Mouse (Mus musculus): ENCODE measurements around the gene Gripap1.
A peak's percentile ranks its signal among the peaks of the same experiment; 100 is the strongest.
"Not testable (repeated sequence)": the region's sequence is repeated elsewhere in the genome, so short reads cannot be mapped to it uniquely, and the experiment has no call there.

Gripap1 gene

DNA sequence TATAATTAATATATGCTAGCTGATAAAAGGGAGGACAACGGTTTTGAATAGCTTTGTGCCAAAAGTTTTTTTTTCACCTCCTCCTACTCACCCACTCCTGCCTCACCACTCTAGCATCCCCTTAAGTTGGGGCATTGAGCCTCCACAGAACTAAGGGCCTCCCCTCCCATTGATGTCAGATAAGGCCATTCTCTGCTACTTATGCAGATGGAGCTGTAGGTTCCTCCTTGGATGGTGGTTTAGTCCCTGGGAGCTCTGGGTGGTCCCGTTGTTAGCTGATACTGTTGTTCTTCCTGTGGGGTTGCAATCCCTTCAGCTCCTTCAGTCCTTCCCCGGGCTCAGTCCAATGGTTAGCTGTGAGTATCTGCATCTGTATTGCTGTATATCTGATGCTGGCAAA is 10.3 kb upstream of the Gripap1 start:
- no peak for DNase-seq

DNA sequence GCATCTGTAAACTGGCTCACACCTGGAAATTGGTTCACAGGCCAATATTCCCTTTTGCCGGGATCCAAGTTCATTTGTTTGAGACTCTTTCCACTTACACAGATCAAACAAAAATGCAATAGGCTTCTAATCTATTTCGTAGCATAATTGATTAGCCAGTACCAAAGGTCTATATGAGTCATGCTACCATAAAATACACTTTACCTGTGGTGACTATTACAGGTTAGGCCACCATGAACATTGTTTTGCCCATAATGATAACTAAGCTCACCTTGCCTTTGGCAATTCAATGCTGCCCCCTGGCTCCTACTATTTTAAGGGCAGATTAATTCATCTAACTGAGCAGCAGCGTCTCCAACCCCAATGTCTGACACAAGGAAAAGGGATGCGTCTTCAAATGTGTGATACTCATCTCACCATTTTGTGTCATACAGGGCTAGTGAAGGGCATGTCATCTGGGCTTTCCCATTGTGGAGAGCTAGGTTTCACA is 6.9 kb upstream of the Gripap1 start:
- DNase-seq, result no peak

DNA sequence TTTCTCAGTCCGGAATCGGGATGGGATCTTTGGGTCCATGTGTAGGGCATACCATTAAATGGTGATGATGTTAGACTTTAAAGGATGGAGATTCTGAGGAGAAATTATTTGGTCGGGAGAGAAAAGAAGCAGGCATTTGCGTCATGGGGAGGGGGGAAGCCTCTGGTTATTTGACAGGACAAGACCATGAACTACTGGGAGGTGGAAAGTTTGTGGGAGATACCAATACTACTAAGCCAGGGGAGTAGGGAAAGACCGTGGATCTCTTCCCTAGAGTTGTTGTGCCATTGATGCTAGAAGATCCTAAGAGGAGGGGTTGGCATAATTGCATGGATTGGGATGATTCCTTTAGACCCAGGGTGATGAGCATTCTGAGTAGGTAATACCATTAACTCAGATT is 744 bp downstream of the Gripap1 start:
- no peak for DNase-seq

DNA sequence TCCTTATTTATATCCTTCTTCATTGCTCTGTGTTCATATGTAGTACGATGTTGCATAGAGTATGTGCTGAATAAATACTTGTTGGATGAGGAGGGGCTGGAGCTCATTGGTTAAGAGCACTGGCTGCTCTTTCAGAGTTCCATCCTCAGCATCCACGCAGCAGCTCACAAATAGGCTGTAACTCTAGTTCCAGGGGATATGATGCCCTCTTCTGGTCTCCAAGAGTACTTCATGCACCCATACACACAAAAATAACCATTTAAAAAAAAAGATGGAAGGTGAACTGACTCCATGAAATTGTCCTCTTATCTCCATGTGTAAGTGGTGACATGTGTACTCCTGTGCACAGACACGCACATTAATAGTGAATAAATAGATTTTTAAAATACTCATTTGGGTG is 3.8 kb downstream of the Gripap1 start:
- no peak for DNase-seq

DNA sequence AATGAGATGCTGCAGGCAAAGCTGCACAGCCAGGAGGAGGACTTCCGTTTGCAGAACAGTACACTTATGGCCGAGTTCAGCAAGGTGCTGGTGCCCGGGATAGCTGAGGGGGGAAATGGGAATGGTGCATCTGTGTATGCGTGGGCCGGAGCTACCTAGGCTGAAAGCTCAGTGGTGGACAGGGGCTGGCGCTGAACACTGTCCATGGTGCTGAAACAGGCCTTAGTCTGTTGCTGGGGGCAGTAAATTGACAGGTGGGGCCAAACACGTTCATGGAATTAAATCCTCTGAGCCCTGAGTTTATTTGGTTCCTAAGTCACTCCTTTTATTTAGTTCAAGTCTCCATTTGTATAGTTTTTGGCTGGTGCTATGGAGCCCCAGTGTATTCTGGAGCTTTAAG is 5.5 kb downstream of the Gripap1 start:
- no peak for DNase-seq

DNA sequence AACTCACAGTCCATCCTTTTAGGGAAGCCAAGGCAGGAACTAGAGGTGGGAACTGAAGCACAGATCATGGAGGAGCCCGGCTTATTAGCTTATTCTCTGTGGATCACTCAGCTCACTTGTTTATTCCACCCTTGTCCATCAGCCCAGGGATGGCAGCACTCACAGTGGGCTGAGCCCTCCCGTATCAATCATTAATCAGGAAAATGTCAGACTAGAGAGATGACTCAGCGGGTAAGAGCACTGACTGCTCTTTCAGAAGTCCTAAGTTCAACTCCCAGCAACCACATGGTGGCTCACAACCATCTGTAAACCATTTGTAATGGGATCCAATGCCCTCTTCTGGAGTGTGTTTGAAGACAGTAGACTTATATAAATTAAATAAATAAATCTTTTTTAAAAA is 7.8 kb downstream of the Gripap1 start:
- DNase-seq, result no peak

DNA sequence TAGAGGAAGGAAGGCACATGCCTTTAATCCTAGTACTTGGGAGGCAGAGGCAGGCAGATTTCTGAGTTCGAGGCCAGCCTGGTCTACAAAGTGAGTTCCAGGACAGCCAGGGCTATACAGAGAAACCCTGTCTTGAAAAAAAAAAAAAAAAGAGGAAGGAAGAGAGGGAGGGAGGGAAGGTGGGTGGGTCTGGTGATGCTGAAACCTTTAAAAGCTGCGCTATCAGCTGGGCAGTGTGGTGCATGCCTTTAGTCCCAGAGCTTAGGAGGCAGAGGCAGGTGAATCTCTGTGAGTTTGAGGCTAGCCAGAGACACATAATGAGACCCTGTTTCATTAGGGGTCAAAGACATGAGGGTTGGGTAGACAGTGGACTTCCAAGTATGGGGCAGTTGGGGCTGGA is 12.6 kb downstream of the Gripap1 start:
- DNase-seq, result not testable (repeated sequence)

DNA sequence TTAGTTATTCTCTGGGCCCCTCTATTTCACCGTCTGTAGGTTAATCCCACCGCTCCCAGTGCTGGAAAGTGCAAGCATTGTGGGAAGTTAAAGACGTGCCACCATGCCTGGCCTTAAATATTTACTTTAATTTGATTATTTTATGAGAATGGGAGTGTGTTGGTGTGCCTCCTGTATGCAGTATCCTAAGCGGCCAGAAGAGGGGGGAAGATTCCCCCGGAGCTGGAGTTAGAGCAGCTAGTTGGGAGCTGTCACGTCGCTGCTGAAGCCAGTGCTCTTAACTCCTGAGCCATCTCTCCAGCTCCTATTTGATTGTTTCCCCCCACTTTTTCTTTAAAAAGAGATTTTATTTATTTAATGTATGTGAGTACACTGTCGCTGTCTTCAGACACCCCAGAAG is 25.5 kb downstream of the Gripap1 start:
- DNase-seq, result not testable (repeated sequence)

DNA sequence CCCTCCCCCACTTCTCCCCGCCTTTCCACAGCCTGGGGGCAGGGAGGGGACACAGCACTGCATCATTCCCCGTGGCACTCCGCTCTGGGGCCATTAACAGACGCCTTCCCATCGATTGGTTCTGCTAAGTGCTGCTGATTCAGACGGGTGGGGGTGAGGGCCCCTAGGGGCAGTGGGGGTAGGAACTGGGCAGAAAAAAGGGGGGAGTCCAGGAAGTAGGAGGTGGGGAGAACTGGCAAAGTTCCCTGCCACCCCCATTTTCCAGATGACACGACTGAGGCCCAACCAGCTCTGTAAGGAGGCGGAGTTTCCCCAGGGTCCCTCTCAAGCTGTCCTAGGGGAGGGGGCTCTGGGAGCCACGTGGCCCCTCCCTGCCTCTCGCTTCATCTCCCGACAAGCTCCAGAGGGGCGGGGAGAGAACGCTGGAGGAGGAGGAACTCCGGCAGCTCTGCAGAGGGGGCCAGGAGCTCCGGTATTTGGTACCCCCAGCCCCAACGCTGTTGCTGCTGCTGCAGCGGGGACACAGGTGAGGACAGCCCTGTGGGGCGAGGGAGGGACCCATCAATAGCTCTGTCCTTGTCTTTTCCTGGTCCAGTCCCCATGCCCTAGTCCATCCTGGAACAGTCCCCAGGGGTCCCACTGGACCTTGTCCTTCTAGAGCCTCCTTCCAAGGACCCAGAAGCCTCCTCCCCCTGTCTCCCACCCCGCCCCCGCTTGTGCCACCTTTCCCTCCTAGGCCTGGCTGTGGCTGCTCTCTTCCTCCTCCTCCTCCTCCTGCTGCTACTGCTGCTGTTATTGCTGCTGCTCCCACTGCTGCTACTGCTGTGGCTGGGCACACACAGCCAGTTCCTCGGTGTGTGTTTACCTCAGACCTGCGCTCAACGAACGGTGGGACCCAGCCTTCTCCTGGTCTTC is 32.6 kb downstream of the Gripap1 start, which contains the start of gene Kcnd1:
Gene Kcnd1, plus strand, starts transcription at position 425 of the 915 bp plus-strand sequence.
- peak; percentile 60 for DNase-seq

DNA sequence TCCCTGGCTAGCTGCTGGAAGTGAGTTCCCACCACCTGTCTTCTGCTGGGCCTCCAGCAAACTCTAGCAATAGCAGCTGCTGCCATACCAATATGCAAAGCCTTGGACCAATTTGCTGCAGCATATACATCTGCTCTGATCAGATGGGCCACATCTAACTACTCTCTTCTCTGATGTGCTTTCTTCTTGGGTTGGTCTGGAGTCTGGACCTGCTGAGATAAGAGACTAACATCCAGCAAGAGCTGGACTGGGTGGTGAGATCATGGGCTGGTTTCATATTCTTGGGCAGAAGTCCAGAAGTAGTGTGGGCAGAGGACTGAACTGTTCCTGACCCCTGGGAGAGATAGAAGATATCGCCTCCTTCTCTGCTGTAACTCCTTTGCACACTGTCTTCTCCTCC is 47.6 kb downstream of the Gripap1 start:
- DNase-seq, result no peak

DNA sequence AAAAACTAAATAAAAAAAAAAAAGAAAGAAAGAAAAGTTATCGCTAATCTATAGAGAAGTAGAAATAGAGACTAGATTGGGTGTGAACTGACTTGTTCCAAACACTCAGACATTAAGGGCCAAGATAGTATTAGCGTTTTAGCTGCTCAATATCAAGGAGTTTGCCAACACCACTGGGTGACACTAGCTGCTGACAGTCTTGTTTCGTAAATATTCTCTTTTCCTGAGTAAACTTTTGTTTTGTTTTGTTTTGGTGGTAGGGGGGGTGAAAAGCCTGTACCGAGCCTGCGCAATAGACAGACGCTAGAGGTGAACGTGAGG is 51.2 kb downstream of the Gripap1 start:
- no peak for DNase-seq

DNA sequence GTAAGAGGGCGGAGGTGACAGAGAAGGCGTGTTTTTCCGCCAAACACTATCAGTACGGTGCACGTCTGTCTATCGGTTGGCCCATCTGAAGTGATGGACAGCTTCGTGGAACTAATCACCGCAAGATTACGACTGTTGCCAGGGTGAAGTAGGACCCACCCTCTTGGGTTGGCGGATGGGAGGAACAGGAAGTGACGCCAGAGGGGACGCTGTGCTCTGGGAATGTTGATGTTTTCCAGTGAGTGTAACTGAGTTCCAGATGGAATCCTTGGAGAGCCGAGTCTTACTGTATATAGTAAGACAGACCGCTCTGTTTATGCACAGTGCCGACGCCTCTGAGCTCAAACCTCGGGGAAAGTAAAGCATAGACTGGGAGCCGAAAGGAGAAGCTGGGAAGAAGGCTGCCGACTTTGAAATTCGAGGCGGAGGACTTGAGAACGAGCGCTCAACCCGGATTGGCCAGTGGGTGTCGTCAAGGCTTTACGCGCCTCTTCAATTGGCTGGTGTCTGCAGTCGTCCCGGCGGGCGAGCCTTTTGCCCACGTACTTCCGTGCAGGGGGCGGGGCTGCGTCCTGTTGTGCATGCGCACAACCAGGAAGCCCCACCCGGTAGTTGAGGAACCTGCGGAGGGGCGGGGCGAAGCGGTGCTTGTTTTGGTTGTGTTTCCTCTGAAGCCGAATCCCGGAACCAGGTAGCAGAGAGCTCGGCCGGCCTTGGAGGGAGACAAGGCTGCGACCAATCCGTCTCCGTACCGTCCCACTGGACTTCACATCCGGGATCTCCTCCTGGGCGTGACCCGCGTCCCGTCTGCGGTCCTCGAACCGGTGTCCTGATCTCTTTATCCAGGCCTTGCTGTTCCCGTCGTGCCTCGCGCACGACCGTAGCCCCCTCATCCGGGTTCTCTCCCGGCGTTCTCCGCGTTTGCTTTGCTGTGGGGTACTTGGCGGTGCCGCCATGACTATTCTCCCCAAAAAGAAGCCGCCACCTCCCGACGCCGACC is 51.9 kb downstream of the Gripap1 start, which contains the start of gene Otud5:
Gene Otud5, plus strand, starts transcription at position 202 of the 1,000 bp plus-strand sequence.
- peak; percentile 97 for DNase-seq

DNA sequence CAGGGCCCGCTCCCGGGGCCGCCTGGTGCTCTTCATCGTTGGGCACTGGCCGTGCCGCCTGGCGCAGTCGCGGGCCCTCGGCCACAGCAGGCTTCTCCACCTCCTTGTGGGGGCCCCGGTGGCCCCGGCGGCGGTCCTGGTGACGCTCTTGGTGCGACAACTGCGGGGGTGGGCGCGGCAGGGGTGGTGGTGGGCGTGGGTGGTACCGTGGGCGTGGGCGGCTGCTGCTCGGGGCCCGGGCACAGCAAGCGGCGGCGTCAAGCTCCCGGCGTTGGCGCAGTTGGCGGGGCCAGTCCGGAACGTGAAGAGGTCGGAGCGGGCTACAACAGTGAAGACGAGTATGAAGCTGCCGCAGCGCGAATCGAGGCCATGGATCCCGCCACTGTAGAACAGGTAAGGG is 52.8 kb downstream of the Gripap1 start:
- no peak for DNase-seq

DNA sequence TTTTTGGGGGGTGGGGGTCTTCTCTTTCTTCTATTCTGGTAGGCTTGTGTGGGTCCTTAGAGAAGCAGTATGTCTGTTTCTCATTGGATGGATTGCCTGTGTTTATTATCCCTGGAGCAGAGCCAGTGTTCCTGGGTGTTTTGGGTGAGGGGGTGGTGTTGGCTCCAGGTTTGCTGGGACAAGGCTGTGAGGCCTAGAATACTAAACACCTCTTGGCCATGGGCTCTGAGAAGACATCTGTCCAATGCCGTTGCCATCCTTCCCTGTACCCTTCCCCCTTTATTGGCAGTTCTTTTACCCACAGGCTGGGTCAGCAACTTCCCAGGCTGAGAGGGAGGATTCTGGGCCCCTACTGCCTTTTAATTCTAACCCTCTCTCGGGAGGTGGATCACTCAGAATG is 58.3 kb downstream of the Gripap1 start:
- peak; percentile 21 for DNase-seq

DNA sequence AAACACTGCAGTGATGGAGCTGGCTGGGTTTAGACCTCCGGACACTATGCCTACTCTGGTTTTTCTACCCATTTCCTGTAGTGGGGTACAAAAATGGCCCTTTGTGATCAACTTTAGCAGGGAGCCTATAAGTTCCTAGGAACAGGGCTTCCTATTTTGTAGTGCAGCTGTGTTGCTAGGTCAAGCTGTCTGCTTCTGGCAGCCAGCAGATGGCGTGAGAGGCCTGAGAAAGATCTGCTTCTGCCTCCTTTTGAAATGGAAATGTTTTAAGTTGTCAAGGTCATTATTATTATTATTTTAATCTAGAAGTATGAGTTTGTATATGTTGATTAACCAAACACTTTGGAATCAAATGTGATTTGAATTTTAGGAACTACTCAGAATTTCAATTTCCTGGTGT is 65.0 kb downstream of the Gripap1 start:
- no peak for DNase-seq

DNA sequence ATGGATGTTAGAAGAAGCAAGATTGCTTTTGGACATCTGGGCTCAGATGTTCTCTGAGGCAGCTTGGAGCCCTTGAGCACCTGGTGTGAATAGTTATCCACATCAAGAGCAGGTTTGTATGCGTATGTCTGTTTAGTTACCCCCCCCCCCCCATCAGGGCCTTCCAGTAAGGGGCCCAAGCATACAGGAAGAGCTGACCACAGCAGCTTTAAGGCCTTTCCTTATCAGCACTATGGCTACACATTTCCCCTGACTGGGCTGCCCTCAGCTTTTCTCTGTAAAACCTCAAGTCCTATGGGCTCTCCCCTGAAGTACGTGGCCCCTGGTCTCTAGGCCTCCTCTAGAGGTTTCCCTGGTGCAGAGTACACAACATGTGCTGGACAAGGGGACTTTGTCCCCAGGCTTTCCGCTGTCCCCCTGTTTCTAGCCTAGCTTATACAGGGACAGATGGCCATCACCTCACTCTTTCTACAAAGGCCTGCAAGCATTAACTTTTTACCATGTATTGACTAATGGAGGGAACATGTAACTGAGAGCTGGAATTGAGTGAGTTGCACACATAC is 69.7 kb downstream of the Gripap1 start:
- DNase-seq, result no peak

DNA sequence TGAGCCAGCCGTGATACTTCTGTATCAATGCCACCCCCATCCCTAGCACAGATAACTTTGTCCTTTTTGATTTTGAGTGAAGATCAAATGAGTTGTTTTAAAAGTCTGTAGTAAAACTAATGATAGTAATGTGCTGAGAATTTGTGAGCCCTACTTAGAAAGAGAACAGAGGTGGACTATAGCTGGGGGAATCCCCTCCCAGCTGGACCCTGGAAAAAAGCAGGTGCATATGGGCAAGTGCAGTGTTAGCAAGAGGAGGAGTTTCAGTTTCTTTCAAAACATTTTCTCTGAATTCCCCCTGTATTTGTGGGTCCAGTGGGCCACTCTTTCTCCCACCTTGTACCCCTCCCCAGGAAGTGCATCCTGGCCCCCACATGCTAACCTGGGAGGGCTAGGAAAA is 73.6 kb downstream of the Gripap1 start:
- DNase-seq, result no peak

DNA sequence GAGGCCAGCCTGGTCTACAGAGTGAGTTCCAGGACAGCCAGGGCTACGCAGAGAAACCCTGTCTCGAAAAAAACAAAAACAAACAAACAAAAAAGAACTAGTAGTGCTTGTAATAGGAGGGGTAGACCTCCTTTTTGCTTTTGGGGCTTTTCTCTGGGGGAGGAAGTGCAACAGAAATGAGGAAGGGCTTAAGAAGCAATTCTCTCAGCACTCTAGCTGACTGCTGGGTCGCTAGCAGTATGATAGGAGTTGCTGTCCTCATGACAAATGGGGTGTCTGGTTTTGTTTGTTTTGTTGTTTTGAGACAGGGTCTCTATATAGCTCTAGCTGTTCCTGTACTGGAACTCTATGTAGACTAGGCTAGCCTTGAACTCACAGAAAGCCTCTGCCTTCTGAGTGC is 75.0 kb downstream of the Gripap1 start:
- no peak for DNase-seq

DNA sequence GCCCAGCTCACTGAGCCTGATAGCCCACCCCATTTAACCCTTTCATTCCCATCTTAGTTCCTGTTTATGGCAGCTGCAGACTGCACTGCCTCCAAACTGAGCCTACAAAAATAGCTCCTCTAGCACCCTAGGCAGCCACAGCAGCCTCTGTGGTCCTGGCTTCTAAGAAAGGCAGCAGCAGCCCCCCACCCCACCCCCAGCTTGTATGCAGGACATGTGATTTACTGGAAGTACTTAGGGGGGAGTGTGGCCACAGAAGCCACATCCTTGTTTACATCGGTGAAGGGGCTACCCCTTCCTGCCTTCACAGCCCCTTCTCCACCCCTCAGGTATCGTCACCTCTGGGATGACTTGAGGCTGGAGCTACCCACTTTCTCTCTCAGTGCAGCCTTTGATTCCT is 75.8 kb downstream of the Gripap1 start:
- no peak for DNase-seq

DNA sequence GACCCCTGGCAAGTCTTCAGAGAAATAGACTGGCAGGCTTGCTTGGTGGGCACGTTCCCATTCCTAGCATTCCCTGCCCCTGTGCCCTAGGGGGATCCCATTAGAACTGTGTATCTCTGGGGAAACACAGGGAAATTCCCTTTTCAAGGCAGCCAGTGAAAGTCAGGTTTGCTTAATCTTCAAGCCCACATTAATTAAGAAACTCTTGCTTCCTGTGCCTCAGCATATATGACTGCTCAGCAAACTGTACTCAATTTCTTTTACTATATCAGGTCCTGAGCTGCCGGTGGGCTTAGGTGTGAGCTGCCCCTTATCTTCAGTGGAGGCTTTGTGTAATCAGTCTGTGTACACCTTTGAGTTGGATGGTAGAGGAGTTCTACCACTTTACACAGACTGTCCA is 76.2 kb downstream of the Gripap1 start:
- no peak for DNase-seq

DNA sequence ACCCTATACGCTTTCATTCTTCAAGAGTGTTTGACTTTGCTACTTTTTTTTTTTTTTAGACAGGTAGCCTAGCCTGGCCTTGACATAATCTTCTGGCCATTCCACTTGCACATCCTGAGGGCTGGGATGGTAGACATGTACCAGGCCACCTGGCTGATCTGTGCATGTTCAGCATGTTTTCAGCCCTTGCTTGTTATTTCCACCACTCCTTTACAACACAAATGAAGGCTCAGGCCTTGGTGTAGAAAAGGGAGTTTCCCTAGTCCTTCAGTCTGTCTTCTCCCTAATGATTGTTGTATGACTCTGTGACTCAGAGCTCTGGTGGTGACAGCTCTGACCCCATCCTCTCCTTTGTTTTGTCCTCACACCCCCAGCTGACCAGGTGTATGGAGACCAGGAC is 77.6 kb downstream of the Gripap1 start:
- DNase-seq, result no peak

DNA sequence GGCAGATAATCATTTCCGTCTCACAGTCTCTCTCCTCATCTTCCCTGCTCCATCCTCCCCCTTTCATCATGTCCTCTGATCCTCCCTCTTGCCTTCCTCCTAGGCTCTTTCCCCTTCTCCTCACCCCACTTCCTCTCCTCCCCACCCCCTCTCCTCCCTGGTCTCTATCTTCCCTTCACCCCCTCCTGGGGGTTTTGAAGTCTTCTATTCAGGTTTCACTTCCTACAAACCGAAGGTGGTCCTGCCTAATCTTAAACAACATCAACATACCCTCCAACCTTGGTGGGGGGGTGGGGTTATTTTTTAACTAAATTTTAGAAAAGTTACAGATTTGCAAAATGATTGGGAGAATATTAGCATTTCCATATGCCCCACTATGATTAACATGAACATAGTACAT is 78.9 kb downstream of the Gripap1 start:
- no peak for DNase-seq

DNA sequence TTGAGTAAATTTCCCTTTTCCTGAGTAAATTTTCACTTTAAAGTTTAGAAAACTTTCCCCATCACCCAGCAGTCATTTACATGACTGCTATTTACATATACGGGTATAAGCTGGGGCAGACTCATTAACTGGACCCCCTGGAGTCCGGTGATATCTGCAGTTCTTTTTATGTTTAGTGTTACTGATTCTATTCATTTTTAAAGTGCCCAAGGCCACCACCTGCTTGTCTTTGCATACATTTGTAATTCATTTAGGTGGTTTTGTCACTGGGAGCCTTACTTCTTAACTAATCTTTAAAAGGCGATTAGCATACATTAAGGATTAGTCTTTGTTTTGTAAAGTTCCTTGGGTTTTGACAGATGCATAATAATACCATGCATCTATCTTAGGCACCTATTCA is 80.3 kb downstream of the Gripap1 start:
- no peak for DNase-seq

All from layer of hippocampus, adult 9-11 months (tissue).